Mouse (Mus musculus) midbrain, embryonic 15.5 days (tissue): ENCODE measurements around the gene Ttyh2. TPM values are rescaled to one million over a fixed set of nuclear protein-coding genes. Genes with fewer than 3 reads are reported as not detected.

Experiments used
- ATAC-seq: fragments of 200-750 bp; cut with Nextera tagmentation; replicated peaks from 2 replicates; pipeline ENCODE4 v1.8.0; 2017; ENCODE audit warnings: moderate TSS enrichment
- H3K27ac ChIP-seq: fragments of 300-500 bp; sonication (generic); 2 replicates; pipeline ENCODE4 v1.5.1; 2015; ENCODE audit warnings: mild to moderate bottlenecking, inconsistent platforms
- H3K27me3 ChIP-seq: fragments of 300-500 bp; sonication (generic); replicated peaks from 2 replicates; pipeline ENCODE4 v1.6.1; 2015; ENCODE audit warnings: inconsistent platforms
- H3K36me3 ChIP-seq: fragments of 300-500 bp; sonication (generic); replicated peaks from 2 replicates; pipeline ENCODE4 v1.6.1; 2015; ENCODE audit warnings: inconsistent platforms
- H3K4me1 ChIP-seq: fragments of 300-500 bp; sonication (generic); 2 replicates; pipeline ENCODE4 v1.6.1; 2015; ENCODE audit warnings: inconsistent platforms
- H3K4me2 ChIP-seq: fragments of 300-500 bp; sonication (generic); 2 replicates; pipeline ENCODE4 v1.6.1; 2015; ENCODE audit warnings: inconsistent platforms, mild to moderate bottlenecking, moderate library complexity
- H3K4me3 ChIP-seq: fragments of 300-500 bp; sonication (generic); 2 replicates; pipeline ENCODE4 v1.5.1; 2015; ENCODE audit warnings: mild to moderate bottlenecking, inconsistent platforms
- H3K9ac ChIP-seq: fragments of 300-500 bp; sonication (generic); 2 replicates; pipeline ENCODE4 v1.6.1; 2015; ENCODE audit warnings: mild to moderate bottlenecking, inconsistent platforms
- H3K9me3 ChIP-seq: fragments of 300-500 bp; sonication (generic); 2 replicates; pipeline ENCODE4 v1.6.1; 2016; ENCODE audit warnings: inconsistent platforms
- WGBS: fragments of 180-500 bp; shearing (Covaris S2); methylation state at CpG from one replicate; pipeline ENCODE4 v1.1.7; 2015; ENCODE audit warnings: mixed read lengths; 5-methylcytosine and 5-hydroxymethylcytosine counted together
- polyA plus RNA-seq: library from polyadenylated mRNA; unstranded; fragments of >200 nt; fragmentation: Nextera tagmentation; extraction: Ambion mirVana; gene quantifications from 2 replicates; pipeline ENCODE4 v1.2.1, GENCODE M21; 2015

Ttyh2 gene
- polyA plus RNA-seq, 1 experiment from 2014 or later = 29.4 TPM

DNA sequence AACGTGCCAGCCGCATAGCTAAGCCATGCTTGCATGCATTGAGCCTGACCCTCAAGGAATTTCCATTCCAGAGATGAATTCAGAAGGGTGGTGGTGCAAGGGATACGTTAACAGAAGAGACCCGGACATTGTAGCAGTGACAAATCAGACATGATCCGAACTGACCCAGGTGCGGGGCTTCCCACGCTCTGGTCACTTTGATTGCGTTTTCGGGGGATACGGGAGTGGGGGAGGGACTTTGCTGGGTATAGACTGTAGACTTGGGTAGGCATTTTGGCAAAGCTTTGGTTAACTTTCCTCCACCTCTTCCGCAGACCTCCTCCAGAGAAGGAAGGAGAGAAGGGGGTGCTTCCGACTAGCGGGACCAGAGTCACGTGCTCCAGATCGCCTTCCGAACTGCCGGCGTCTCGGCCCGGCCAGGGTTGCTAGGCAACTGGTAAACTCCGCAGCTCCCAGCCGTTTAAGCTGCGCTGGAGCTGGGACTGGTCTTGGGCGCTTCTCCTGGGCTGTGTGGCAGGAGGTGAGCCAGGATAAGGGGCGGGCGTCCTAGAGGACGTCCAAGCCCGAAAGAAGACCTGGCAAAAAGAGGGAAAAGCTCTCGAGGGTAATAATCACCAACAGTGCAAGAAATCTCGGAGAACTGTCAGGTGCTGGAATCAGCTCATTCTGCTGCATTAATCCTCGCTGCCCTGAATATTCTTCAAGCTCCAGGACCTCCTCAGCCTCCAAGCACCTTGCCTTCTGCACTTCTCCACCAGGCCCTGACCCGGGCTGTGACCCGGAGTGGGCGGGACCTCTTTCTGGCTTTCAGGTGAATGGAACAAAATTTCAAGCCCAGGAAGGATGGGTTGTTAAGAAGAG lies 52.0 kb downstream of the Ttyh2 start, which contains the start of gene Dnaic2:
TSS of gene Dnaic2 (plus strand) at position 444 of the 861 bp plus-strand sequence.
- Histone ChIP-seq H3K4me1 (peaks cover 20% of the 10 kb centered on the region), H3K9me3 (no peaks in the 10 kb centered on the region), H3K4me3 (peak within 1 kb of the TSS; percentile 37), H3K4me2 (peak within 1 kb of the TSS; percentile 61), H3K9ac (peak within 1 kb of the TSS; percentile 18), H3K36me3 (no peaks in the 10 kb centered on the region), H3K27ac (no peak within 1 kb of the TSS), H3K27me3 (no peaks in the 10 kb centered on the region)
- 8% methylated on average over 34 of the region's 34 CpGs for WGBS
- peak; percentile 92 for ATAC-seq

DNA sequence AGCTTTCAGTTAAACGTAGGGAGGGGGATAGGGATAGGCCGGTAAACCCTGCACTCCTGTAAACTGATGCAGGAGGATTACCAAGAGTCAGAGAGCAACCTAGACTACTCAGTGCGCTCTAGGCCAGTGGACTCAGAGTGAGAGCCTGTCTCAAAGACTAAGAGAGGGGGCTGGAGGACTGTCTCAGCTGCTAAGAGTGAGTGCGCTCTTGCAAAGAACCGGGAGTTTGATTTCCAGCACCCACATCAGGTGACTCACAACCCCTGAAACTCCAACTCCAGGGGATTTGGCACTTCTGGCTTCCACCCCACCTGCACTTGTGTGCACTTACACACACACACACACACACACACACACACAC lies 52.6 kb downstream of the Ttyh2 start:
- WGBS = 26% methylated on average over 5 of the region's 5 CpGs
- peak; percentile 40; the same call in 1 of the 2 replicates for ATAC-seq
- Histone ChIP-seq H3K27me3 (no peaks in the 10 kb centered on the region), H3K4me2 (peak overlapping the region; percentile 61), H3K4me3 (peak overlapping the region; percentile 37; the same call in 1 of the 2 replicates), H3K9me3 (no peaks in the 10 kb centered on the region), H3K27ac (no peak overlapping the region), H3K9ac (no peak overlapping the region), H3K4me1 (peaks cover 20% of the 10 kb centered on the region), H3K36me3 (no peaks in the 10 kb centered on the region)

DNA sequence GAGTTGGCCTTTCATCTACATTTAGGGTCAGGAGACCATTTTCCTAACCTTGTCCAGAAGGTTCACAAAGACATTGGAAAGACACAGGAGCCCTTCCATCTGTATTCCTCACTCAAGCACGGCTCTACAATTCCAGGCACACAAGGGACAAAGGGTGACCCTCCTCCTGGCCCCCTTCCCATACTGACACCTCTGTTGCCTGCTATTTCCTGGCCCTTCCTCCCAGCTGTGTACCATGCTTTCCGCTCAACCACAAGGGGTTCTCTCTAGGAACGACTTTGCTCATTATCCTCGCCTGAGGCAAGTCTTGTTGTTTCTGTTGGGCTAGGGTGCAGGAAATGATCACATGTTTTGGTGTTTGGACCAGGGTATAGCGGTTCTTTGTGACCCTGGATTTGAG lies 53.1 kb downstream of the Ttyh2 start:
- no peak for ATAC-seq
- peaks cover 20% of the 10 kb centered on the region for H3K4me1 ChIP-seq
- H3K9ac ChIP-seq = no peak overlapping the region
- H3K27me3 ChIP-seq = no peaks in the 10 kb centered on the region
- no peak overlapping the region for H3K4me2 ChIP-seq
- H3K36me3 ChIP-seq = no peaks in the 10 kb centered on the region
- H3K27ac ChIP-seq = no peak overlapping the region
- no peaks in the 10 kb centered on the region for H3K9me3 ChIP-seq
- 49% methylated on average over 5 of the region's 5 CpGs for WGBS
- H3K4me3 ChIP-seq = no peak overlapping the region

DNA sequence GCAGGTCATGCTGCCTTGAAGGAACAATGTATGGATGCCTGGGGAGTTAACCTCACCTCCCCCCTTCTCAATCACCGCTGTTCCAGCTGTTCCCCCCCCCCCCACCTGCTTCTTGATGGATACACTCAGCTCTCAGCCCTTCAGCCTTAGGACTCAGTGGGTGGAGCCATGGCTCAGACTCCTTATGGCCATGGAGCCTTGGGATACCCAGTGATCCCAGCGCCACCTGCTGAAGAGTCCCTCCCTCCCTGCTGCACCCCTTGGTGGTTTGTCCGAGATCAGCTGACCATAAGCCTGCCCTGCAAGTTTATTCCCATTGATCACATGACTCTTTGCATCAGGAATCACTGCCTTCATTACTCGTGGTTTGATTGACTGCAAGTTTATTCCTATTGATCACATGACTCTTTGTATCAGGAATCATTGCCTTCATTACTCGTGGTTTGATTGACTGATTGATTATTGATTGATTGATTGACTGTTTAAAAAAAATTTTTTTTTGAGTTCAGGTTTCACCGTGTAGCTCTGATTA lies 54.7 kb downstream of the Ttyh2 start:
- no peak overlapping the region for H3K4me2 ChIP-seq
- H3K9me3 ChIP-seq = no peaks in the 10 kb centered on the region
- no peak overlapping the region for H3K27ac ChIP-seq
- no peak overlapping the region for H3K9ac ChIP-seq
- H3K36me3 ChIP-seq = no peaks in the 10 kb centered on the region
- no peaks in the 10 kb centered on the region for H3K27me3 ChIP-seq
- H3K4me1 ChIP-seq = peaks cover 20% of the 10 kb centered on the region
- 67% methylated on average over 5 of the region's 6 CpGs for WGBS
- no peak overlapping the region for H3K4me3 ChIP-seq
- ATAC-seq = no peak

DNA sequence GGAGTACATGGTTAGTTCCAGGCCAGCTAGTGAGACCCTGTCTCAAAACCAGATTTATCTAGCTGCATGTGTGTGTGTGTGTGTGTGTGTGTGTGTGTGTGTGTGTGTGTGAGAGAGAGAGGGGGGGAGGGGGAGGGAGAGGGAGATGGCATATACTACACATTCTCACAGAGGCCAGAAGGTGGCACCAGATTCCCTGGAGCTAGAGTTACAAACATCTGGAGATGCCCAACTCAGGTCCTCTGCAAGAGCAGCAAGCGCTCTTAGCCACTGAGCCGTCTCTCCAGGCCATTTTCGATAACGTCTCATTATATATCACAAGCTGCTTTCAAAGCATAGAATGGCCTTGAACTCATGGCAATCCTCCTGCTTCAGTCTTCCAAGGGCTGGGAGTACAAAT lies 56.5 kb downstream of the Ttyh2 start:
- H3K27me3 ChIP-seq = no peaks in the 10 kb centered on the region
- no peak overlapping the region for H3K4me3 ChIP-seq
- 80% methylated on average over 4 of the region's 4 CpGs for WGBS
- H3K9me3 ChIP-seq = no peaks in the 10 kb centered on the region
- H3K36me3 ChIP-seq = no peaks in the 10 kb centered on the region
- H3K9ac ChIP-seq = no peak overlapping the region
- H3K4me1 ChIP-seq = peaks cover 20% of the 10 kb centered on the region
- H3K4me2 ChIP-seq = no peak overlapping the region
- H3K27ac ChIP-seq = no peak overlapping the region
- ATAC-seq = no peak

DNA sequence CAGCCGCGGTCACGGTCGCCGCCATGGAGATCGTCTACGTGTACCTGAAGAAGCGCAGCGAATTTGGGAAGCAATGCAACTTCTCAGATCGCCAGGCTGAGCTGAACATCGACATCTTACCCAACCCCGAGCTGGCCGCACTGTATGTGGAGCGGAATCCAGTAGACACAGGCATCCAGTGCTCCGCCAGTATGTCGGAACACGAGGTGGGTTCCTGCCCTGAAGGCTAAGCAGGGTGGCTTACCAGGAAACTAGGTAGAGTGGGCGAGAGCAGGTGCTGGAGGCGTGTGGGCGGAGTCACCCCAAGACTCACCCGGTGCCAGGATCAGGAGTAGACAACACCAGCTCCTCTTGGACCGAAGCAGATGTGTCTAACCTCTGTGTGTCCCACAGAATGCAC lies 57.7 kb downstream of the Ttyh2 start:
- no peaks in the 10 kb centered on the region for H3K36me3 ChIP-seq
- no peak overlapping the region for H3K4me2 ChIP-seq
- peaks cover 8% of the 10 kb centered on the region for H3K4me1 ChIP-seq
- no peak for ATAC-seq
- WGBS = 82% methylated on average over 22 of the region's 22 CpGs
- no peak overlapping the region for H3K27ac ChIP-seq
- no peaks in the 10 kb centered on the region for H3K27me3 ChIP-seq
- no peaks in the 10 kb centered on the region for H3K9me3 ChIP-seq
- H3K4me3 ChIP-seq = no peak overlapping the region
- no peak overlapping the region for H3K9ac ChIP-seq

DNA sequence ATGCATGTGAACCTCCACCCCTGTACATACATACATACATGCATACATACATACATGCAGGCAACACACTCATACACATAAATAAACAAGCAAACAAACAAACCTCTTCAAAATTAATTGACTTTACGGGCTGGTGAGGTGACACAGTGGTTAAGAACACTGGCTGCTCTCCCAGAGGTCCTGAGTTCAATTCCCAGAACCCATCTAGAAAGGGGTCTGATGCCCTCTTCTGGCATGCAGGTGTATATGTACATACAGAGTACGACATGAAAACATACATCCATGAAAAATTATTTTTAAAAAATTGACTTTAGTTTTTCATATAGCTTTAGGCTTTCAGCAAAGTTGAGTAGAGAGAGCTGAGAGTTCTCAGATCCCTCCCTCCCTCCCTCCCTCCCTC lies 60.9 kb downstream of the Ttyh2 start:
- Histone ChIP-seq H3K9ac (no peak overlapping the region), H3K9me3 (no peaks in the 10 kb centered on the region), H3K4me2 (no peak overlapping the region), H3K27me3 (peaks cover 8% of the 10 kb centered on the region), H3K27ac (no peak overlapping the region), H3K4me3 (no peak overlapping the region), H3K4me1 (peaks cover under 1% of the 10 kb centered on the region), H3K36me3 (no peaks in the 10 kb centered on the region)
- no peak for ATAC-seq
- WGBS = 92% methylated on average over 2 of the region's 2 CpGs

DNA sequence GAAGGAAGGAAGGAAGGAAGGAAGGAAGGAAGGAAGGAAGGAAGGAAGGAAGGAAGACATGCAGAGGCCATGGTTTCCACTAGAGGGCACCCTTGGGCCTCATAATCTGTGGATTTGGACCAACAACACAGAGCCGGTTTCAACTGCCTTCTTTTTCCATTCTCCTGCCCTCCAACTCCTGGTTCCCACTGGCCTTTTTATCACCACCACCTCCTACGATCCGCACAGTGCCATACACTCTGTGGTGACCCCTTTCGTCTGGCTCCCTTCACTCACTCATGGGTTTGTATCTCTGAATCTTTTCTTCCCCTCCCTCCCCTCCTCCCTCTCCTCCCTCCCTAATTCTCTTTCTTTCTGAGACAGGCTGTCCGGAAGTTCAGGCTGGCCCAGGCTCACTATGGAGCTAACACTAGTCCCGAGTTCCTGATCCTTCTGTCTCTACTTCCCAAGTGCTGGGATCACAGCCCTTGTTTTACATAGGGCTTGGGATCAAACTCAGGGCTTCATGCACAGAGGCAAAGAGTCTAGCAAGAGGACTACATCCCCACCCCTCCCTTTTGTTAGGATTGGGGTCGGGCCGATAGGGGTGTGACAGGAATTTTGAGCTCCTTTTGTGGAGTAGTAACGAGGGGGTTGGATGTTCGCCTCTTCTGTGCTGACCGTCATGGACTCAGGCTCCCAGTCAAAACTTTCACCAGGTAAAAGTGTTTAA lies 61.8 kb downstream of the Ttyh2 start:
- Histone ChIP-seq H3K4me1 (peaks cover 7% of the 10 kb centered on the region), H3K27ac (no peak overlapping the region), H3K9ac (no peak overlapping the region; the same call in 1 of the 2 replicates), H3K36me3 (no peaks in the 10 kb centered on the region), H3K9me3 (no peaks in the 10 kb centered on the region), H3K27me3 (peaks cover 8% of the 10 kb centered on the region), H3K4me2 (no peak overlapping the region; the same call in 1 of the 2 replicates), H3K4me3 (no peak overlapping the region)
- WGBS = 14% methylated on average over 11 of the region's 11 CpGs
- no peak for ATAC-seq

DNA sequence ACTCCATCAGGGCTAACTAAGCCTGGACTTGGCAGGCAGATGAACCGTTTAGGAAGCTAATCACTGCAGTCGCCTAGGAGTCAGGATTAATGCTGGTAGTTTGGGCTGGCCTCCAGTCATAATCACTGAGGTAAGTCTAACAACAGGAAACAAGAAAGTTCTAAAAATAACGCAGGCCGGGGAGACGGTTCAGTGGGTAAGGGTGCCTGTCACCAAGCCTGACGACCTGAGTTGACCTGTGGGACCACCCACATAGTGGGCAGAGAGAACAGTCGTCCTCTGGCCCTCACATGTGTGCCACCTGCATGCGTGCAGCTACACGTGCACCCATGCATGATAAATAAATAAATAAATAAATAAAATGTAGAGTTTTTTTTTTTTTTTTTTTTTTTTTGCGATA lies 65.4 kb downstream of the Ttyh2 start:
- 32% methylated on average over 10 of the region's 10 CpGs for WGBS
- H3K27ac ChIP-seq = no peak overlapping the region
- no peaks in the 10 kb centered on the region for H3K9me3 ChIP-seq
- no peak overlapping the region for H3K4me3 ChIP-seq
- peaks cover 15% of the 10 kb centered on the region for H3K27me3 ChIP-seq
- H3K36me3 ChIP-seq = no peaks in the 10 kb centered on the region
- no peak overlapping the region for H3K4me2 ChIP-seq
- ATAC-seq = no peak
- H3K9ac ChIP-seq = no peak overlapping the region
- peaks cover 11% of the 10 kb centered on the region for H3K4me1 ChIP-seq

DNA sequence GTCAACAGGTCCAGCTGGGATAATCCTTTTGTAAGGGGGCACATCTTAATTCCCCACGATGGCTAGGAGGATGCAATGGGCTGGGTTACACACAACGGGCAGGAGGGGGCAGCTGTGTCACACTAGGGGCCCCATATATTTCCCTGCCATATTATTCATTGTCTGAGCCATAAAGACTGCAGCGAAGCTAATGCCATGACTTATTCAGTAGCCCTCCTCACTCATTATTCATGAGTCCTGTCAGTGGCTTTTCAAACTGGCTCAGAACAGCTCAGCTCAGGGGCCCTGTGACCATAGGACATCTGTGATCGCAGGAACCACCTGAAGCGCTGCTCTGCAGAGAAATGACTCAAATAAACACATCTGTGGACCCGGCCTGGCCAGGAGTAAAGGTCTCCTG lies 66.2 kb downstream of the Ttyh2 start:
- H3K9me3 ChIP-seq = no peaks in the 10 kb centered on the region
- H3K36me3 ChIP-seq = no peaks in the 10 kb centered on the region
- H3K27me3 ChIP-seq = peaks cover 15% of the 10 kb centered on the region
- no peak overlapping the region for H3K27ac ChIP-seq
- H3K4me1 ChIP-seq = peaks cover 11% of the 10 kb centered on the region
- H3K9ac ChIP-seq = no peak overlapping the region
- no peak overlapping the region for H3K4me2 ChIP-seq
- ATAC-seq = peak; percentile 70; the same call in 1 of the 2 replicates
- H3K4me3 ChIP-seq = no peak overlapping the region
- WGBS = 6% methylated on average over 6 of the region's 6 CpGs

DNA sequence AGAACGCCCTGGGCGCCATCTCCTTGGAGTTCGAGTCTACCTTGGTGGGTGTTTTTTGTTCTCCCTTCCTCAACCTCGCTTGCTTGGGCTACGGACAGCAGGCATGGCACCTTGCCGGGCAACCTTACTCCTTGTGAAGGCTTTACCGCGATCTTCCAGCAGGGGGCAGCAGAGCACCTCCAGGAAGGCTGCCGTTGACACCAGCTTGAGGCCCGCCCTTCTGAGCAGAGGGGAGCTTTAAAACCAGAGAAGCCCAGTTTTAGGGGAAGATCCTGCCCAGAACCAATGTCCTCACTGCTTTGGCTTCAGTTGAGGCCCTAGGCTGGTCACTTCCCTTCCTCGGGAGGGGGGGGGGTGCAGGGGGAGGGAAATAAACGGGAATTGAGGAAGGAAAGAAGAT lies 69.9 kb downstream of the Ttyh2 start:
- 3% methylated on average over 12 of the region's 12 CpGs for WGBS
- H3K27ac ChIP-seq = no peak overlapping the region
- H3K36me3 ChIP-seq = no peaks in the 10 kb centered on the region
- H3K4me1 ChIP-seq = peaks cover 11% of the 10 kb centered on the region
- H3K9me3 ChIP-seq = no peaks in the 10 kb centered on the region
- peaks cover 7% of the 10 kb centered on the region; the same call in 1 of the 2 replicates for H3K27me3 ChIP-seq
- peak overlapping the region; percentile 44 for H3K4me2 ChIP-seq
- peak; percentile 70; the same call in 1 of the 2 replicates for ATAC-seq
- H3K4me3 ChIP-seq = no peak overlapping the region
- H3K9ac ChIP-seq = peak overlapping the region; percentile 26; the same call in 1 of the 2 replicates

DNA sequence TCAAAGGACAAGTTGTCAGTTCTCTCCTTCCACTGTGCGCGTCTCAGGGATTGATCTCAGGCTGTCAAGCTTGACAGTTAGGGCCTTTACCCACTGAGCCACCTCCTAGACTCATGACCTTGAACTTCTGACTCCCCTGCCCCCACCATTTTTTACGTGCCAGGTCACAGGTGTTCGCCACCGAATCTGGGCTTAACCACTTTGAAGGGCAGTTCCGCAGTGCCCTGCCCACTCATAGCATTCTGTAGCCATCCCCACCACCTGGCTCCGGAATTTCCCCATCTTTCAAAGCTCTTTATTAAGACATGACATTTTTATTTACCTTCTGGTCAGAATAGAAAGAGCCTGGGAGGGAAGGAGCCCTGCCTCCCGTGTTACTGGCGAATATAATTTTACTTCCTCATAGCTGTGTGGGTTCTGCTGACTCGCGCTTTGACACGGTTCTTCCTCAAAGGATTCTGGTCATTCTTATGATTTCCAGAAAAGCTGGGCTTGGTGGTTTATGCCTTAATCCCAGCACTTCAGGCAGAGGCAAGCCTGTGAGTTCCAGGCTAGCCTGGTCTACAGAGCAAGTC lies 72.4 kb downstream of the Ttyh2 start:
- no peak for ATAC-seq
- Histone ChIP-seq H3K27me3 (peaks cover 7% of the 10 kb centered on the region; the same call in 1 of the 2 replicates), H3K36me3 (no peaks in the 10 kb centered on the region), H3K4me2 (no peak overlapping the region), H3K4me3 (no peak overlapping the region), H3K9me3 (no peaks in the 10 kb centered on the region), H3K4me1 (peaks cover 4% of the 10 kb centered on the region), H3K27ac (no peak overlapping the region), H3K9ac (no peak overlapping the region)
- WGBS = 88% methylated on average over 12 of the region's 12 CpGs
